Comparison of ENCODE assay signal across 36 mouse cellular contexts in genomic region chr17:28913940-28914339, GRCm38 (mm10). TPM values are rescaled to one million over a fixed set of nuclear protein-coding genes. Genes with fewer than 3 reads are reported as not detected.
DNase-seq lines count a peak whose midpoint lies in the region; ATAC-seq and TF ChIP-seq lines count a peak whose summit lies in the region.
"Had no signal": no experiment of that assay in that cellular context is flagged by ENCODE, and none has a peak within 500 bp of the region (broad histone marks: within the 10 kb centered on the region; RNA-seq: fewer than 3 reads in every experiment).

No protein-coding gene starts in this region.

- no peak overlapping the region for H3K4me3 ChIP-seq in liver, postnatal 0 days (ENCODE audit: low read depth, low read length)
- H3K4me3 ChIP-seq in liver, embryonic 11.5 days (ENCODE audit: low read depth, low read length) = no peak overlapping the region
- H3K4me3 ChIP-seq in small intestine, adult 2 months (ENCODE audit: low read depth, low read length) = peak overlapping the region; percentile 60
- H3K4me3 ChIP-seq: embryonic facial prominence, embryonic 12.5 days; heart, adult 2 months; heart, embryonic 13.5 days; hindbrain, embryonic 10.5 days; hindbrain, embryonic 15.5 days; left cerebral cortex, adult 2 months; limb, embryonic 13.5 days; liver, embryonic 15.5 days; midbrain, embryonic 10.5 days; midbrain, embryonic 15.5 days; neural tube, embryonic 15.5 days had no signal

- TF ChIP-seq POLR2A in small intestine, adult 2 months (IDR thresholded peaks at IDR 0.05; ENCODE audit: low read depth, low read length) = no peak

- peak; percentile 58 for ATAC-seq in liver, postnatal 0 days
- ATAC-seq in liver, embryonic 11.5 days (replicated peaks; ENCODE audit: low FRiP score) = no peak
- no peak for ATAC-seq in CD4-positive, CD25-positive, alpha-beta regulatory T cell, adult 4 months
- no peak for ATAC-seq in inflammation-experienced regulatory T-cells, adult 6 months
- ATAC-seq: activated CD4-positive, CD25-positive, alpha-beta regulatory T cell, adult 4 months; forebrain, embryonic 14.5 days; midbrain, embryonic 15.5 days had no signal

- no peaks in the 10 kb centered on the region for H3K36me3 ChIP-seq in liver, postnatal 0 days (replicated peaks; ENCODE audit: insufficient read depth, low read length)
- H3K36me3 ChIP-seq in liver, embryonic 11.5 days (ENCODE audit: control insufficient read depth, insufficient read depth, low read length) = no peaks in the 10 kb centered on the region
- 0 out of 2 replicates have a peak, but pooled peaks cover 2% of the 10 kb centered on the region for H3K36me3 ChIP-seq in small intestine, adult 2 months (ENCODE audit: control insufficient read depth, insufficient read depth, low read length)
- H3K36me3 ChIP-seq: embryonic facial prominence, embryonic 12.5 days; heart, embryonic 13.5 days; hindbrain, embryonic 10.5 days; hindbrain, embryonic 15.5 days; limb, embryonic 13.5 days; liver, embryonic 15.5 days; midbrain, embryonic 10.5 days; midbrain, embryonic 15.5 days; neural tube, embryonic 15.5 days had no signal

- H3K27ac ChIP-seq in liver, postnatal 0 days (ENCODE audit: low read depth) = peak overlapping the region; percentile 46
- H3K27ac ChIP-seq in liver, embryonic 11.5 days (ENCODE audit: low read depth, low read length) = no peak overlapping the region
- peak overlapping the region; percentile 84 for H3K27ac ChIP-seq in small intestine, adult 2 months (ENCODE audit: insufficient read depth, low read depth, low read length)
- H3K27ac ChIP-seq: embryonic facial prominence, embryonic 12.5 days; heart, adult 2 months; heart, embryonic 13.5 days; hindbrain, embryonic 10.5 days; hindbrain, embryonic 15.5 days; left cerebral cortex, adult 2 months; limb, embryonic 13.5 days; liver, embryonic 15.5 days; midbrain, embryonic 10.5 days; midbrain, embryonic 15.5 days; neural tube, embryonic 15.5 days had no signal

- no peak for TF ChIP-seq CTCF in liver, postnatal 0 days (IDR thresholded peaks at IDR 0.05; ENCODE audit: low read depth)
- no peak for TF ChIP-seq CTCF in small intestine, adult 2 months (IDR thresholded peaks at IDR 0.05; ENCODE audit: extremely low read depth, insufficient read length, insufficient replicate concordance, low read depth, low read length)

- no peaks in the 10 kb centered on the region for H3K9me3 ChIP-seq in liver, postnatal 0 days (ENCODE audit: low read length)
- H3K9me3 ChIP-seq in liver, embryonic 11.5 days (ENCODE audit: control insufficient read depth, low read length) = no peaks in the 10 kb centered on the region
- H3K9me3 ChIP-seq: embryonic facial prominence, embryonic 12.5 days; heart, embryonic 13.5 days; hindbrain, embryonic 10.5 days; hindbrain, embryonic 15.5 days; limb, embryonic 13.5 days; liver, embryonic 15.5 days; midbrain, embryonic 10.5 days; midbrain, embryonic 15.5 days; neural tube, embryonic 15.5 days had no signal

- H3K4me1 ChIP-seq in liver, postnatal 0 days (ENCODE audit: insufficient read depth) = peaks cover 9% of the 10 kb centered on the region
- no peaks in the 10 kb centered on the region; the same call in none of the 2 replicates for H3K4me1 ChIP-seq in liver, embryonic 11.5 days (replicated peaks; ENCODE audit: control insufficient read depth, insufficient read depth, low read length)
- H3K4me1 ChIP-seq in small intestine, adult 2 months (ENCODE audit: control insufficient read depth, insufficient read depth, insufficient read length, low read length) = peaks cover 21% of the 10 kb centered on the region; the same call in 1 of the 2 replicates
- H3K4me1 ChIP-seq: midbrain, embryonic 15.5 days had no signal

- H3K27me3 ChIP-seq in liver, postnatal 0 days (ENCODE audit: insufficient read depth, low read length) = no peaks in the 10 kb centered on the region
- H3K27me3 ChIP-seq in liver, embryonic 11.5 days (replicated peaks; ENCODE audit: control insufficient read depth, insufficient read depth, low read length) = no peaks in the 10 kb centered on the region
- H3K27me3 ChIP-seq in small intestine, adult 2 months (ENCODE audit: control insufficient read depth, insufficient read depth, low read length) = no peaks in the 10 kb centered on the region
- H3K27me3 ChIP-seq: midbrain, embryonic 15.5 days had no signal

- DNase-seq in adrenal gland, postnatal 14 days = peak; percentile 51
- no peak for DNase-seq in adrenal gland, adult 18-20 months (ENCODE audit: low spot score in 2 of 2)
- peak; percentile 24 for DNase-seq in liver, postnatal 0 days
- DNase-seq in liver, embryonic 11.5 days (ENCODE audit: low spot score) = no peak
- peak; percentile 53 for DNase-seq in adipocyte (ENCODE audit: low spot score)
- DNase-seq: cerebellum, adult 11-12 months; cerebellum, adult 9-11 months; embryo, embryonic 11 days; gastrocnemius, postnatal 25 days; heart, adult 2 months; retina, postnatal 1 day; right cerebral cortex, postnatal 14 days; thymus, adult 18-20 months; thymus, postnatal 25 days had no signal

- no peak overlapping the region for H3K4me2 ChIP-seq in liver, postnatal 0 days (ENCODE audit: low read depth, low read length)
- H3K4me2 ChIP-seq in liver, embryonic 11.5 days = no peak overlapping the region
- H3K4me2 ChIP-seq: embryonic facial prominence, embryonic 12.5 days; heart, embryonic 13.5 days; hindbrain, embryonic 15.5 days; limb, embryonic 13.5 days; liver, embryonic 15.5 days; midbrain, embryonic 15.5 days; neural tube, embryonic 15.5 days had no signal

- H3K9ac ChIP-seq in liver, postnatal 0 days (replicated peaks) = no peak overlapping the region
- no peak overlapping the region for H3K9ac ChIP-seq in liver, embryonic 11.5 days (ENCODE audit: low read depth, low read length)
- H3K9ac ChIP-seq: embryonic facial prominence, embryonic 12.5 days; heart, embryonic 13.5 days; hindbrain, embryonic 15.5 days; limb, embryonic 13.5 days; liver, embryonic 15.5 days; midbrain, embryonic 15.5 days; neural tube, embryonic 15.5 days had no signal

- no peak for TF ChIP-seq EP300 in liver, postnatal 0 days (IDR thresholded peaks at IDR 0.05; ENCODE audit: low read depth)

- 64% methylated on average over 6 of the region's 6 CpGs for WGBS in liver, postnatal 0 days (ENCODE audit: insufficient replicate concordance)
- WGBS in liver, embryonic 11.5 days = 79% methylated on average over 6 of the region's 6 CpGs
- 29% methylated on average over 6 of the region's 6 CpGs for WGBS in small intestine, adult 2 months

RNA-seq across cellular contexts. Expression of gene 4930539E08Rik, which starts 1.2 kb away (rescaled TPM):
- not detected in 2 replicates for total RNA-seq in adrenal gland, postnatal 14 days (2021)
- total RNA-seq in adrenal gland, adult 18-20 months (2021) = not detected
- 0.08 and 0.09 TPM in 2 replicates for polyA plus RNA-seq in liver, postnatal 0 days (2015; fragmentation: Nextera tagmentation; extraction: Ambion mirVana)
- polyA plus RNA-seq in liver, embryonic 11.5 days (2014; fragmentation: Nextera tagmentation; extraction: Ambion mirVana) = 0.08 and 0.48 TPM in 2 replicates
- polyA plus RNA-seq in small intestine, adult 2 months (2012; rRNA removed) = 26.9 and 94.4 TPM in 2 replicates
- 1 to 10 TPM; 2.0 to 3.4 TPM for polyA plus RNA-seq in CD4-positive, CD25-positive, alpha-beta regulatory T cell, adult 4 months (2017; shearing (Covaris generic))
- 1 to 10 TPM in 2 of 3 experiments, under 1 TPM in 1; 0.25 to 3.2 (median 2.7) TPM for polyA plus RNA-seq in inflammation-experienced regulatory T-cells, adult 6 months (2017; shearing (Covaris generic))
- total RNA-seq: gastrocnemius, adult 18-20 months; gastrocnemius, postnatal 25 days; heart, adult 2 months had no signal

RNA-seq across cellular contexts. Expression of gene Pxt1, which starts 29.7 kb away (rescaled TPM):
- total RNA-seq in adrenal gland, postnatal 14 days (2021) = 0.64 and 1.3 TPM in 2 replicates
- total RNA-seq in adrenal gland, adult 18-20 months (2021) = not detected
- 0.14 and 0.29 TPM in 2 replicates for polyA plus RNA-seq in liver, postnatal 0 days (2015; fragmentation: Nextera tagmentation; extraction: Ambion mirVana)
- polyA plus RNA-seq in liver, embryonic 11.5 days (2014; fragmentation: Nextera tagmentation; extraction: Ambion mirVana) = 0.30 and 0.92 TPM in 2 replicates
- 0.22 TPM in 1 of 2 replicates, not detected in the other for polyA plus RNA-seq in small intestine, adult 2 months (2012; rRNA removed)
- not detected for polyA plus RNA-seq in CD4-positive, CD25-positive, alpha-beta regulatory T cell, adult 4 months (2017; shearing (Covaris generic))
- not detected for polyA plus RNA-seq in inflammation-experienced regulatory T-cells, adult 6 months (2017; shearing (Covaris generic))
- total RNA-seq: gastrocnemius, adult 18-20 months; gastrocnemius, postnatal 25 days; heart, postnatal 10 days; layer of hippocampus, adult 18-20 months; layer of hippocampus, postnatal 10 days; left cerebral cortex, adult 2 months; left cerebral cortex, postnatal 36 days had no signal
- polyA plus RNA-seq: embryonic facial prominence, embryonic 12.5 days; forebrain, embryonic 14.5 days; frontal cortex, adult 2 months; hindbrain, embryonic 15.5 days; limb, embryonic 13.5 days; midbrain, embryonic 10.5 days; neural tube, embryonic 15.5 days had no signal

RNA-seq across cellular contexts. Expression of gene Kctd20, which starts 37.8 kb away (rescaled TPM):
- total RNA-seq in adrenal gland, postnatal 14 days (2021) = 71.6 and 79.3 TPM in 2 replicates
- total RNA-seq in adrenal gland, adult 18-20 months (2021) = 10 to 100 TPM; 50.4 to 61.5 TPM
- polyA plus RNA-seq in liver, postnatal 0 days (2015; fragmentation: Nextera tagmentation; extraction: Ambion mirVana) = 38.6 and 39.5 TPM in 2 replicates
- polyA plus RNA-seq in liver, embryonic 11.5 days (2014; fragmentation: Nextera tagmentation; extraction: Ambion mirVana) = 75.2 and 89.2 TPM in 2 replicates
- polyA plus RNA-seq in small intestine, adult 2 months (2012; rRNA removed) = 12.7 and 36.3 TPM in 2 replicates
- polyA plus RNA-seq in CD4-positive, CD25-positive, alpha-beta regulatory T cell, adult 4 months (2017; shearing (Covaris generic)) = 10 to 100 TPM; 33.3 to 62.9 TPM
- 10 to 100 TPM; 34.6 to 46.0 (median 39.5) TPM for polyA plus RNA-seq in inflammation-experienced regulatory T-cells, adult 6 months (2017; shearing (Covaris generic))

RNA-seq across cellular contexts. Expression of gene Pnpla1, which starts 55.7 kb away (rescaled TPM):
- 0.15 TPM in 1 of 2 replicates, not detected in the other for total RNA-seq in adrenal gland, postnatal 14 days (2021)
- under 1 TPM in 1 of 2 experiments, not detected in 1; 0.13 TPM for total RNA-seq in adrenal gland, adult 18-20 months (2021)
- polyA plus RNA-seq in liver, postnatal 0 days (2015; fragmentation: Nextera tagmentation; extraction: Ambion mirVana) = 0.09 and 0.16 TPM in 2 replicates
- polyA plus RNA-seq in liver, embryonic 11.5 days (2014; fragmentation: Nextera tagmentation; extraction: Ambion mirVana) = 0.05 TPM in 1 of 2 replicates, not detected in the other
- polyA plus RNA-seq in small intestine, adult 2 months (2012; rRNA removed) = 0.46 and 0.77 TPM in 2 replicates
- not detected for polyA plus RNA-seq in CD4-positive, CD25-positive, alpha-beta regulatory T cell, adult 4 months (2017; shearing (Covaris generic))
- not detected for polyA plus RNA-seq in inflammation-experienced regulatory T-cells, adult 6 months (2017; shearing (Covaris generic))
- total RNA-seq: gastrocnemius, postnatal 25 days; heart, adult 2 months; heart, postnatal 10 days had no signal
- polyA plus RNA-seq: activated CD4-positive, CD25-positive, alpha-beta regulatory T cell, adult 4 months; forebrain, embryonic 14.5 days; heart, embryonic 13.5 days; hindbrain, embryonic 10.5 days; kidney, embryonic 14.5 days; midbrain, embryonic 10.5 days had no signal

Comparison
In these comparisons a context has a peak if more than half of its experiments do, and no peak if none do; other contexts are left out.
1. DNase-seq: peak in adrenal gland, postnatal 14 days (single experiment), liver, postnatal 0 days (single experiment) and adipocyte (single experiment); none in adrenal gland, adult 18-20 months (0 of 2) and liver, embryonic 11.5 days (single experiment).